Mouse (Mus musculus) small intestine, adult 2 months (tissue): ENCODE results near the gene Schip1. TPM values are rescaled to one million over a fixed set of nuclear protein-coding genes. Genes with fewer than 3 reads are reported as not detected.

Source experiments
- H3K27ac ChIP-seq: fragments of 200-500 bp; 2 replicates; pipeline ENCODE4 v1.5.1; 2012; ENCODE audit warnings: low read depth, low read length, control low read depth, inconsistent platforms; ENCODE audit not compliant: insufficient read depth
- H3K27me3 ChIP-seq: fragments of 200-500 bp; 2 replicates; pipeline ENCODE4 v1.6.1; 2012; ENCODE audit warnings: mild to moderate bottlenecking, moderate library complexity, low read length, inconsistent platforms; ENCODE audit not compliant: control insufficient read depth, insufficient read depth
- H3K36me3 ChIP-seq: fragments of 200-500 bp; 2 replicates; pipeline ENCODE4 v1.6.1; 2012; ENCODE audit warnings: mild to moderate bottlenecking, low read length, control low read depth, inconsistent platforms; ENCODE audit not compliant: control insufficient read depth, insufficient read depth
- H3K4me1 ChIP-seq: fragments of 200-500 bp; 2 replicates; pipeline ENCODE4 v1.6.1; 2012; ENCODE audit warnings: low read length, inconsistent platforms, mixed read lengths; ENCODE audit not compliant: control insufficient read depth, insufficient read depth, insufficient read length
- H3K4me3 ChIP-seq: fragments of 200-500 bp; 2 replicates; pipeline ENCODE4 v1.5.1; 2012; ENCODE audit warnings: low read depth, mild to moderate bottlenecking, control low read depth, inconsistent platforms, low read length, moderate library complexity
- CTCF ChIP-seq: fragments of 200-500 bp; IDR thresholded peaks from 2 replicates; pipeline ENCODE4 v1.5.1; 2012; ENCODE audit warnings: low read depth, mild to moderate bottlenecking, control low read depth, inconsistent platforms, low read length, moderate library complexity, mixed read lengths; ENCODE audit not compliant: insufficient replicate concordance, insufficient read length; ENCODE audit errors: extremely low read depth
- POLR2A ChIP-seq: fragments of 200-500 bp; IDR thresholded peaks from 2 replicates; pipeline ENCODE4 v1.6.1; 2012; ENCODE audit warnings: low read depth, mild to moderate bottlenecking, control low read depth, inconsistent platforms, low read length, moderate library complexity
- WGBS: fragments of 180-500 bp; shearing (Covaris S2); methylation state at CpG from one replicate; pipeline ENCODE4 v1.1.7; 2018; 5-methylcytosine and 5-hydroxymethylcytosine counted together
- polyA plus RNA-seq: library from polyadenylated mRNA; depleted of rRNA; stranded (reverse); fragments of >200 nt; gene quantifications from 2 replicates; pipeline ENCODE4 v1.2.3, GENCODE M21; 2012

Schip1 gene
- polyA plus RNA-seq, 1 experiment, result 5.0 TPM

- Histone ChIP-seq H3K27ac (no peak overlapping the region), H3K36me3 (no peaks in the 10 kb centered on the region), H3K4me3 (no peak overlapping the region), H3K27me3 (no peaks in the 10 kb centered on the region), H3K4me1 (no peaks in the 10 kb centered on the region)
- TF ChIP-seq POLR2A (no peak), CTCF (no peak)
- 45% methylated on average over 7 of the region's 7 CpGs for whole genome bisulfite sequencing
Observed at GRCm38 (mm10) chr3:68506769-68507318, 442.2 kb downstream of the Schip1 start.

- no peaks in the 10 kb centered on the region for H3K36me3 ChIP-seq
Observed at GRCm38 (mm10) chr3:68508629-68509028, 444.0 kb downstream of the Schip1 start.

GRCm38 (mm10) chr3:68510872-68511271, 446.3 kb downstream of the Schip1 start:
- Histone ChIP-seq H3K36me3 (no peaks in the 10 kb centered on the region), H3K4me1 (peaks cover 2% of the 10 kb centered on the region; the same call in 1 of the 2 replicates), H3K27ac (no peak overlapping the region), H3K27me3 (no peaks in the 10 kb centered on the region), H3K4me3 (no peak overlapping the region)
- TF ChIP-seq CTCF (no peak), POLR2A (no peak)
- 70% methylated on average over 5 of the region's 5 CpGs for WGBS

More at GRCm38 (mm10) chr3:68508629-68509028, 444.0 kb downstream of the Schip1 start:
- Histone ChIP-seq H3K27ac (peak overlapping the region; percentile 25; the same call in 1 of the 2 replicates), H3K4me3 (no peak overlapping the region), H3K27me3 (no peaks in the 10 kb centered on the region), H3K4me1 (no peaks in the 10 kb centered on the region; the same call in 1 of the 2 replicates)
- WGBS, result 39% methylated on average over 6 of the region's 6 CpGs
- no peak for TF ChIP-seq POLR2A
- no peak for TF ChIP-seq CTCF

- no peak for TF ChIP-seq POLR2A
- TF ChIP-seq CTCF, result no peak
- Histone ChIP-seq H3K36me3 (no peaks in the 10 kb centered on the region), H3K4me1 (peaks cover 2% of the 10 kb centered on the region; the same call in 1 of the 2 replicates), H3K27me3 (no peaks in the 10 kb centered on the region), H3K27ac (no peak overlapping the region), H3K4me3 (no peak overlapping the region)
- WGBS, result 82% methylated on average over 4 of the region's 4 CpGs
Observed at GRCm38 (mm10) chr3:68511744-68512143, 447.1 kb downstream of the Schip1 start.

- 83% methylated on average over 11 of the region's 11 CpGs for WGBS
- TF ChIP-seq CTCF (no peak), POLR2A (no peak)
Observed at GRCm38 (mm10) chr3:68512327-68512726, 447.7 kb downstream of the Schip1 start.

GRCm38 (mm10) chr3:68513340-68514119, 448.9 kb downstream of the Schip1 start:
- H3K4me1 ChIP-seq, result peaks cover 2% of the 10 kb centered on the region; the same call in 1 of the 2 replicates

More at GRCm38 (mm10) chr3:68512327-68512726, 447.7 kb downstream of the Schip1 start:
- H3K27ac ChIP-seq, result no peak overlapping the region
- no peaks in the 10 kb centered on the region for H3K36me3 ChIP-seq
- H3K4me1 ChIP-seq, result peaks cover 2% of the 10 kb centered on the region; the same call in 1 of the 2 replicates
- no peak overlapping the region for H3K4me3 ChIP-seq
- H3K27me3 ChIP-seq, result no peaks in the 10 kb centered on the region

GRCm38 (mm10) chr3:68514120-68514497, 449.5 kb downstream of the Schip1 start:
- no peak for TF ChIP-seq POLR2A
- TF ChIP-seq CTCF, result no peak
- no peak overlapping the region for H3K27ac ChIP-seq
- no peak overlapping the region for H3K4me3 ChIP-seq
- H3K4me1 ChIP-seq, result peaks cover 2% of the 10 kb centered on the region; the same call in 1 of the 2 replicates
- H3K27me3 ChIP-seq, result no peaks in the 10 kb centered on the region
- no peaks in the 10 kb centered on the region for H3K36me3 ChIP-seq
- WGBS, result 74% methylated on average over 3 of the region's 3 CpGs

More at GRCm38 (mm10) chr3:68513340-68514119, 448.9 kb downstream of the Schip1 start:
- TF ChIP-seq POLR2A (no peak), CTCF (no peak)
- Histone ChIP-seq H3K27ac (no peak overlapping the region), H3K36me3 (no peaks in the 10 kb centered on the region), H3K27me3 (no peaks in the 10 kb centered on the region), H3K4me3 (no peak overlapping the region)
- WGBS, result 25% methylated on average over 7 of the region's 7 CpGs
